Mouse (Mus musculus) layer of hippocampus, adult 9-11 months (tissue): Measurements from ENCODE around the gene Srgap1.

Experiments
- DNase-seq: peaks from one replicate; pipeline ENCODE4 v3.0.0; 2022

Srgap1 gene

GRCm38 (mm10) chr10:122046904-122047726 is at the start of gene Srgap1:
TSS of gene Srgap1 (minus strand) at chr10:122047315.
- peak; percentile 39 for DNase-seq

GRCm38 (mm10) chr10:122096462-122096979 is 49.4 kb upstream of the Srgap1 start:
- DNase-seq = no peak

- DNase-seq = no peak
Measured at GRCm38 (mm10) chr10:122090472-122090871, 43.4 kb upstream of the Srgap1 start.

- no peak for DNase-seq
Measured at GRCm38 (mm10) chr10:122081352-122081751, 34.2 kb upstream of the Srgap1 start.

- DNase-seq = no peak
Measured at GRCm38 (mm10) chr10:122069153-122069552, 22.0 kb upstream of the Srgap1 start.

- DNase-seq = no peak
Measured at GRCm38 (mm10) chr10:122055826-122056225, 8.7 kb upstream of the Srgap1 start.

- no peak for DNase-seq
Measured at GRCm38 (mm10) chr10:122054535-122054934, 7.4 kb upstream of the Srgap1 start.

- DNase-seq = peak; percentile 80
Measured at GRCm38 (mm10) chr10:122051831-122052230, 4.7 kb upstream of the Srgap1 start.

- DNase-seq = peak; percentile 47
Measured at GRCm38 (mm10) chr10:122047727-122048365, 731 bp upstream of the Srgap1 start.

- no peak for DNase-seq
Measured at GRCm38 (mm10) chr10:122046511-122046903, 608 bp downstream of the Srgap1 start.

GRCm38 (mm10) chr10:122045946-122046345 is 1.2 kb downstream of the Srgap1 start:
- DNase-seq = no peak

GRCm38 (mm10) chr10:122044926-122045325 is 2.2 kb downstream of the Srgap1 start:
- no peak for DNase-seq

- no peak for DNase-seq
Measured at GRCm38 (mm10) chr10:122040372-122040771, 6.7 kb downstream of the Srgap1 start.

- no peak for DNase-seq
Measured at GRCm38 (mm10) chr10:122039566-122039965, 7.5 kb downstream of the Srgap1 start.

GRCm38 (mm10) chr10:122038554-122038953 is 8.6 kb downstream of the Srgap1 start:
- DNase-seq = no peak

GRCm38 (mm10) chr10:122033271-122033670 is 13.8 kb downstream of the Srgap1 start:
- DNase-seq = no peak

- no peak for DNase-seq
Measured at GRCm38 (mm10) chr10:122030420-122030819, 16.7 kb downstream of the Srgap1 start.

GRCm38 (mm10) chr10:122029738-122030137 is 17.4 kb downstream of the Srgap1 start:
- DNase-seq = no peak

- no peak for DNase-seq
Measured at GRCm38 (mm10) chr10:122025198-122025597, 21.9 kb downstream of the Srgap1 start.

GRCm38 (mm10) chr10:122020906-122021305 is 26.2 kb downstream of the Srgap1 start:
- DNase-seq = no peak

GRCm38 (mm10) chr10:122020255-122020654 is 26.9 kb downstream of the Srgap1 start:
- no peak for DNase-seq

GRCm38 (mm10) chr10:122018594-122019048 is 28.5 kb downstream of the Srgap1 start:
- no peak for DNase-seq

- DNase-seq = no peak
Measured at GRCm38 (mm10) chr10:122017743-122018142, 29.4 kb downstream of the Srgap1 start.

- DNase-seq = no peak
Measured at GRCm38 (mm10) chr10:122017063-122017462, 30.1 kb downstream of the Srgap1 start.
